Mouse (Mus musculus) left cerebral cortex, adult 9 months (tissue): Measurements from ENCODE around the gene Ldlrad3.

Experiments used
- DNase-seq, 2 experiments: peaks; one replicate each; pipeline ENCODE4 v3.0.0; 2022; ENCODE audit warnings: low spot score in 2 of 2

The Ldlrad3 gene

GRCm38 (mm10) chr2:101905534-101906378 is 280.4 kb downstream of the Ldlrad3 start:
- DNase-seq: peak; percentile 50 to 90

DNA sequence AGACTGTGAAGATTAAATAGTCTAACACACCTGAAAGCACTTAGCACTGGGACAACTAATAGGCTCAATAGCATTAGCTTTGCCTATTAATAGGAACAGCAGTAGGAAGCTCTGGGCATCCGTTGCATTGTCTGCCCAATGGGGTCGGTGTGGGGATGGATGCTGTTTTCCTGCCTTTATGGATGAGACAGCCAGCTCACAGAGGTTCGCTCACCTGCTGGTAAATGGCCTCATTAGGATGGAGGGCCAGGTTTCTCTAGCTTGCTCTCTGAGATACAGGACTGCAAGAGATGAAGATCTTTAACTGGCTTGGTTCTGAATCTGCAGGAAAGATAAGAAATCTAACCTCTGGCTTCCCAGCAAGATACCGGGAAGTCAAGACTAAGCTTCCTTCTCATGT is 284.0 kb downstream of the Ldlrad3 start:
- no peak for DNase-seq
